Mouse (Mus musculus) heart, embryonic 14.5 days (tissue): Measurements from ENCODE around the gene BC051142. TPM values are rescaled to one million over a fixed set of nuclear protein-coding genes. Genes with fewer than 3 reads are reported as not detected.

ENCODE experiments used
- ATAC-seq: fragments of 200-750 bp; cut with Nextera tagmentation; 2 replicates; pipeline ENCODE4 v1.8.0; 2017; ENCODE audit warnings: low read depth, moderate TSS enrichment; ENCODE audit not compliant: insufficient number of reproducible peaks, insufficient read depth, low FRiP score
- H3K27ac ChIP-seq, 2 experiments: fragments of 200-500 bp in 1 of 2; fragments of 300-500 bp in 1 of 2; sonication (generic) in 1 of 2; replicated peaks in 1 of 2; 2 replicates each; pipeline ENCODE4 v1.5.1; 2012 to 2014; ENCODE audit warnings: low read depth in 2 of 2, low read length in 2 of 2, control low read depth in 1 of 2, mild to moderate bottlenecking in 1 of 2, mixed read lengths in 1 of 2; ENCODE audit not compliant: control insufficient read depth in 1 of 2, insufficient read depth in 1 of 2
- H3K27me3 ChIP-seq: fragments of 300-500 bp; sonication (generic); 2 replicates; pipeline ENCODE4 v1.6.1; 2014; ENCODE audit warnings: mild to moderate bottlenecking, low read length, control low read depth; ENCODE audit not compliant: control insufficient read depth, insufficient read depth
- H3K36me3 ChIP-seq: fragments of 300-500 bp; sonication (generic); 2 replicates; pipeline ENCODE4 v1.6.1; 2014; ENCODE audit warnings: mild to moderate bottlenecking, control low read depth, low read length, mixed read lengths; ENCODE audit not compliant: control insufficient read depth, insufficient read depth
- H3K4me1 ChIP-seq, 2 experiments: fragments of 200-500 bp in 1 of 2; fragments of 300-500 bp in 1 of 2; sonication (generic) in 1 of 2; 2 replicates each; pipeline ENCODE4 v1.6.1; 2012 to 2014; ENCODE audit warnings: low read length in 2 of 2, control low read depth in 1 of 2, mixed read lengths in 1 of 2; ENCODE audit not compliant: control insufficient read depth in 2 of 2, insufficient read depth in 2 of 2
- H3K4me2 ChIP-seq: fragments of 300-500 bp; sonication (generic); 2 replicates; pipeline ENCODE4 v1.6.1; 2014; ENCODE audit warnings: mild to moderate bottlenecking, low read length
- H3K4me3 ChIP-seq, 2 experiments: fragments of 200-500 bp in 1 of 2; fragments of 300-500 bp in 1 of 2; sonication (generic) in 1 of 2; 2 replicates each; pipeline ENCODE4 v1.5.1; 2012 to 2014; ENCODE audit warnings: low read length in 2 of 2, mild to moderate bottlenecking in 2 of 2, control low read depth in 1 of 2, low read depth in 1 of 2, moderate library complexity in 1 of 2; ENCODE audit not compliant: control insufficient read depth in 1 of 2, insufficient read depth in 1 of 2
- H3K9ac ChIP-seq: fragments of 300-500 bp; sonication (generic); 2 replicates; pipeline ENCODE4 v1.6.1; 2014; ENCODE audit warnings: mild to moderate bottlenecking, low read length
- H3K9me3 ChIP-seq: fragments of 300-500 bp; sonication (generic); 2 replicates; pipeline ENCODE4 v1.6.1; 2016; ENCODE audit warnings: low read length, control low read depth; ENCODE audit not compliant: control insufficient read depth
- WGBS: fragments of 180-500 bp; shearing (Covaris S2); extraction: QIAGEN DNeasy Blood & Tissue Kit; methylation state at CpG from one replicate; pipeline ENCODE4 v1.1.7; 2014; 5-methylcytosine and 5-hydroxymethylcytosine counted together
- polyA plus RNA-seq: library from polyadenylated mRNA; unstranded; fragments of >200 nt; fragmentation: Nextera tagmentation; extraction: Ambion mirVana; gene quantifications from 2 replicates; pipeline ENCODE4 v1.2.1, GENCODE M21; 2014

BC051142 gene
- not detected in 2 replicates for polyA plus RNA-seq

GRCm38 (mm10) chr17:34398711-34399393, at the start of gene BC051142:
TSS of gene BC051142 (plus strand) at chr17:34398820.
- H3K4me3 ChIP-seq = peak within 1 kb of the TSS; percentile 47 to 59
- no peak within 1 kb of the TSS for H3K27ac ChIP-seq
- peak within 1 kb of the TSS; percentile 65 for H3K9ac ChIP-seq
- WGBS = 16% methylated on average over 34 of the region's 34 CpGs
- H3K4me2 ChIP-seq = peak within 1 kb of the TSS; percentile 88
- no peaks in the 10 kb centered on the region for H3K9me3 ChIP-seq
- peak; percentile 76 for ATAC-seq
- no peaks in the 10 kb centered on the region for H3K36me3 ChIP-seq
- H3K4me1 ChIP-seq = no peaks in the 10 kb centered on the region
- H3K27me3 ChIP-seq = peaks cover 8% of the 10 kb centered on the region

DNA sequence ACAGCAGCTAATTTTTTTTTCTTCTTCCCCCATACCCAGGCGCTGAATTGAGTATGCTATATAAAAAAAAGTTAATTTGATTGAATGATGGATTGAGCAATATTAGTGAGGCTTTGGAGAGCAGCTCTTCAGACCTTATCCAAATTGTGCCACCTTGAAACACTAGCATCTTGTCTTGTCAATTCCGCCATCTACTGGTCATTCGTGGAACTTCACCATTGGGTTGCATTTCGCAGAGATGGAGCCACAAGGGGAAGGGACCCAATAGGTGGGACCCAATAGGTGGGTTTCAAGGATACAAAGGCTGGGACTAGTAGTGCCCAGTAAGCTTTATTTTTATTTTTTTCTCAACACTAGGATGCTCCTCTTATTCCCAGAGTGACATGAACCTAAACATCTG, 49.2 kb upstream of the BC051142 start:
- WGBS = 4% methylated on average over 4 of the region's 4 CpGs
- Histone ChIP-seq H3K27ac (no peak overlapping the region), H3K36me3 (no peaks in the 10 kb centered on the region), H3K9me3 (no peaks in the 10 kb centered on the region), H3K4me2 (no peak overlapping the region), H3K27me3 (no peaks in the 10 kb centered on the region), H3K4me1 (no peaks in the 10 kb centered on the region), H3K9ac (no peak overlapping the region), H3K4me3 (no peak overlapping the region)
- ATAC-seq = no peak

GRCm38 (mm10) chr17:34354539-34354938, 44.1 kb upstream of the BC051142 start, which contains the start of gene Btnl2:
TSS of gene Btnl2 (plus strand) at chr17:34354822.
- no peaks in the 10 kb centered on the region for H3K27me3 ChIP-seq
- H3K9me3 ChIP-seq = no peaks in the 10 kb centered on the region
- no peak within 1 kb of the TSS for H3K27ac ChIP-seq
- H3K9ac ChIP-seq = no peak within 1 kb of the TSS
- no peak within 1 kb of the TSS for H3K4me2 ChIP-seq
- no peaks in the 10 kb centered on the region for H3K4me1 ChIP-seq
- H3K36me3 ChIP-seq = no peaks in the 10 kb centered on the region
- WGBS = 75% methylated on average over 5 of the region's 5 CpGs
- no peak for ATAC-seq
- H3K4me3 ChIP-seq = no peak within 1 kb of the TSS

DNA sequence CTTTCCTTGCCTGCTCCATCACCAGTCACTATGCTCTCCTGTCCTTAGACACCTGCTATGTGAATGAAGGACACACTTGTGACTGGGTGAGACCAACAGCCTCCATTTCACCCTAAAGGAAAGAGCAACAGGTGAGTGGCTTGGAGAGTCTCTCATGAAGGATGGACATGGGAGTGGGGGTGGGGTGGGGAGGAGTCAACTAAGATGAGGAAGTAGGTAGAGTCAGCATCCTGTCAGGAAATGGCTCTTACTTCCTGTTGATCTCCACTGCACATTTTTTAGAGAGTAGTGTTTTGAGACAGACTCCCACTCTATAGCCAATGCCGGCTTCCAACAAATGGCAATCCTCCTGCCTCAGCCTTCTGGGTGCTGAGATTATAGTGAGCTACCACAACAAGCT, 43.7 kb upstream of the BC051142 start:
- ATAC-seq = no peak
- H3K4me1 ChIP-seq = no peaks in the 10 kb centered on the region
- no peaks in the 10 kb centered on the region for H3K36me3 ChIP-seq
- no peak overlapping the region for H3K4me3 ChIP-seq
- H3K27me3 ChIP-seq = no peaks in the 10 kb centered on the region
- H3K27ac ChIP-seq = no peak overlapping the region
- WGBS = 67% methylated on average over 1 of the region's 1 CpGs
- no peaks in the 10 kb centered on the region for H3K9me3 ChIP-seq
- H3K4me2 ChIP-seq = no peak overlapping the region
- no peak overlapping the region for H3K9ac ChIP-seq

- Histone ChIP-seq H3K27me3 (no peaks in the 10 kb centered on the region), H3K4me1 (no peaks in the 10 kb centered on the region)
- WGBS = 78% methylated on average over 15 of the region's 15 CpGs
Observed at GRCm38 (mm10) chr17:34362954-34363546, 35.6 kb upstream of the BC051142 start.

GRCm38 (mm10) chr17:34363676-34364310, 34.8 kb upstream of the BC051142 start:
- Histone ChIP-seq H3K27ac (no peak overlapping the region), H3K4me3 (no peak overlapping the region), H3K9ac (no peak overlapping the region), H3K36me3 (no peaks in the 10 kb centered on the region), H3K4me2 (no peak overlapping the region), H3K9me3 (no peaks in the 10 kb centered on the region), H3K4me1 (no peaks in the 10 kb centered on the region), H3K27me3 (no peaks in the 10 kb centered on the region)
- no peak for ATAC-seq
- WGBS = 80% methylated on average over 3 of the region's 3 CpGs

More at GRCm38 (mm10) chr17:34362954-34363546, 35.6 kb upstream of the BC051142 start:
- H3K27ac ChIP-seq = no peak overlapping the region
- no peak for ATAC-seq
- H3K4me2 ChIP-seq = no peak overlapping the region
- H3K36me3 ChIP-seq = no peaks in the 10 kb centered on the region
- H3K9ac ChIP-seq = no peak overlapping the region
- H3K4me3 ChIP-seq = no peak overlapping the region
- no peaks in the 10 kb centered on the region for H3K9me3 ChIP-seq

- H3K36me3 ChIP-seq = no peaks in the 10 kb centered on the region
- H3K9ac ChIP-seq = no peak overlapping the region
- H3K9me3 ChIP-seq = no peaks in the 10 kb centered on the region
- no peak overlapping the region for H3K4me3 ChIP-seq
- no peak overlapping the region for H3K27ac ChIP-seq
- no peaks in the 10 kb centered on the region for H3K27me3 ChIP-seq
- 62% methylated on average over 10 of the region's 10 CpGs for WGBS
- ATAC-seq = no peak
- H3K4me2 ChIP-seq = no peak overlapping the region
- H3K4me1 ChIP-seq = no peaks in the 10 kb centered on the region
Observed at GRCm38 (mm10) chr17:34365031-34365430, 33.6 kb upstream of the BC051142 start.
